Mouse (Mus musculus) B cell, adult 2 months (primary cell): Measurements from ENCODE around the gene Henmt1.

ENCODE experiments used
- DNase-seq, 2 experiments: peaks; one replicate each; pipeline ENCODE4 v3.0.0; 2022

Henmt1 gene

GRCm38 (mm10) chr3:108939573-108939972 is at the start of gene Henmt1:
Gene Henmt1 (plus strand): TSS chr3:108939873.
- DNase-seq, result no peak

- DNase-seq, result no peak
These were observed 49.8 kb upstream of the Henmt1 start, which contains the start of gene Fndc7 for GRCm38 (mm10) chr3:108889908-108890307. Gene Fndc7 (minus strand): TSS chr3:108890008.

- no peak for DNase-seq
These were observed 47.6 kb upstream of the Henmt1 start for GRCm38 (mm10) chr3:108892080-108892479.

- no peak for DNase-seq
These were observed 46.8 kb upstream of the Henmt1 start for GRCm38 (mm10) chr3:108892914-108893313.

GRCm38 (mm10) chr3:108898640-108899039 is 41.0 kb upstream of the Henmt1 start:
- no peak for DNase-seq

DNA sequence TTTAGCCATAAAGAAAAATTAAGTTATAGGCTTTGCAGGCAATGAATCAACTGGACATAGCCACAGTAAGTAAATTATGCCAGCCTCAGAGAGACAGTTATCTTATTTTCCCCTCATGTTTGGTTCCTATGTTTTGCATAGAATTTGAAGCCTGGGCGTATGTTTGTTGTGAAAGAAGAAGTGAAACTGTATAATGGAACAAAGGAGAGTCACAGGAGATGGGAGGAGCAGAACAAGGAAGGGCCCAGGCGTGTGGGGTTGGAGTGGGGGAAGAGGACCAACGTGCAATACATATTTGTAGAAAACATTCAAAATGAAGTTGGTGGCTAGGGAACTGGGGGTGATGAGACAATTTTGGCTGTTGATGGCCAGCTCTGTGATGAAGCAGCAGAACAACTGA is 39.5 kb upstream of the Henmt1 start:
- DNase-seq, result peak; percentile 74 to 79

GRCm38 (mm10) chr3:108900681-108901080 is 39.0 kb upstream of the Henmt1 start:
- no peak for DNase-seq

- DNase-seq, result peak; percentile 43 to 57
These were observed 37.6 kb upstream of the Henmt1 start for GRCm38 (mm10) chr3:108902038-108902437.

DNA sequence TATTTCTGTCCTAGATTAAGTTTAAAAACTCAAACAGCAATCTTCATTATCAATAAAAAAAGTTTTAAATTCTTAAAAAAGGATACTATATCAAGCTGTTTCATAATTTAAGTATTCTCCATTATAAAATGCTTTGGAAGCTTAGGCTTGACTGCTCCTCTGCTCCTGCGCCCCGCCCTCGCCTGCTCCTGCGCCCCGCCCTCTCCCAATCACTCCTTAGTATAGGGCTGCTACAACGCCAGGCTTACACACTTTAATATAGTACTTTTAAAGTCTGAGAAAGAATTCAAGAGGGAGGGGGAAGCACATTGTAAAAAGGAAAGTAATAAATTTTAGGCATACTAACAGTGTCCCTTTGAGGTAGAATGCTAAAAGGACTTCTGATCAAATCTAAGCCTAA is 36.7 kb upstream of the Henmt1 start:
- DNase-seq, result no peak

GRCm38 (mm10) chr3:108910303-108911080 is 29.2 kb upstream of the Henmt1 start:
- peak; percentile 40 to 50 for DNase-seq

GRCm38 (mm10) chr3:108911081-108911547 is 28.6 kb upstream of the Henmt1 start:
- peak; percentile 85 to 88 for DNase-seq

- DNase-seq, result peak; percentile 96
These were observed 27.9 kb upstream of the Henmt1 start, which contains the start of gene Prpf38b for GRCm38 (mm10) chr3:108911548-108912413. Gene Prpf38b (minus strand): TSS chr3:108911727.

- no peak for DNase-seq
These were observed 23.7 kb upstream of the Henmt1 start for GRCm38 (mm10) chr3:108915999-108916398.

DNA sequence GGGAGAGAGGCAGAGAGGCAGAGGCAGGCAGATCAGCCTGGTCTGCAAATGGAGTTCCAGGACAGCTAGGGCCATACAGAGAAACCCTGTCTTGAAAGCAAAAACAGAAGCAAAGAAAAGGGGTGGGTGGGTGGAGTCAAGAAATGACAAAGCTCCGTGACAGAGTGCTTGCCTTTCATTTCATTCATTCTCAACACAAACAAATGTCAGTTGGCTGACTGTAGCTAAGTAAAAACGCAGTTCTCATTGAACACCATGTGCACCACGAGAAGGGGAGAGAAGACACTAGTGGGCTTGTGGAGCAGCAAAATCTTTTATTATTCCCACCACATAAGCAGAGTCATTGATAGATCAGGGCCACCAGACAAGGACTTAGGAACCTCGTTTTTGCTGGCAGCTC is 22.8 kb upstream of the Henmt1 start:
- no peak for DNase-seq

DNA sequence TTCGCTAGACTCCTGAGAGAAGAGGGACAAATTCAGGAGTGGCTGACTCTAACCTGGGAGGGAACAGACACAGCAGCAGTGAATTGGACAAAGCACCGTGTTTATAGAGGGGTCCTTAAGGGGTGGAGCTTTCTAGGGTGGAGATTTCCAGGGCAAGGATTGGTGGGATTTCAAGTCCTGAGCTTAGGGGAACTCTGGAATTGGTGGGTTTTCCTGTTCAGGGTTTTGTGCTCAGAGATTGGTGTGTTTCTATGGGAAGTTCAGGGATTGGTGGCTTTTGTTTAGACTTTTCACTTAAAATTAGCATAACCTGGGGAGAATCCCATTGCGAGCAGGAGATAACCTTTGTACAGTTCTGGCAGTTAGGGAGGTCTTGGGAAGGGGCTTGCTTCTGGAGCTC is 21.7 kb upstream of the Henmt1 start:
- DNase-seq, result no peak

DNA sequence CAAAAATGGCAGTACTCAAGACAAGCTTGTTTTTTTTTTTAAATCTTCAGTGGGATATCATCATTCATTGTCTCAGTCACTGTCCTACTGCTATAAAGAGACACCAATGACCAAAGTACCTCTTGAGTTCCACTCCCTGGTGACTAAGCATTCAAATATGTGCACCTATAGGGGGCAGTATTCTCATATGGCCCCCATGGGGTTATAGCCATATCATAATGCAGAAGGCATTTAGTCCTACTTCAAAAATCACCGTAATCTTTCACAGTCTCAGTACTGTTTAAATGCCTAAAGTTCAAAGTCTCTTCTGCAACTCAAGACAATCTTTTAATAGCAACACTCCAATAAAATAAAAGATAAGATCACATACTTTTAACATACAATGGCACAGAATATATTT is 20.8 kb upstream of the Henmt1 start:
- DNase-seq, result no peak

DNA sequence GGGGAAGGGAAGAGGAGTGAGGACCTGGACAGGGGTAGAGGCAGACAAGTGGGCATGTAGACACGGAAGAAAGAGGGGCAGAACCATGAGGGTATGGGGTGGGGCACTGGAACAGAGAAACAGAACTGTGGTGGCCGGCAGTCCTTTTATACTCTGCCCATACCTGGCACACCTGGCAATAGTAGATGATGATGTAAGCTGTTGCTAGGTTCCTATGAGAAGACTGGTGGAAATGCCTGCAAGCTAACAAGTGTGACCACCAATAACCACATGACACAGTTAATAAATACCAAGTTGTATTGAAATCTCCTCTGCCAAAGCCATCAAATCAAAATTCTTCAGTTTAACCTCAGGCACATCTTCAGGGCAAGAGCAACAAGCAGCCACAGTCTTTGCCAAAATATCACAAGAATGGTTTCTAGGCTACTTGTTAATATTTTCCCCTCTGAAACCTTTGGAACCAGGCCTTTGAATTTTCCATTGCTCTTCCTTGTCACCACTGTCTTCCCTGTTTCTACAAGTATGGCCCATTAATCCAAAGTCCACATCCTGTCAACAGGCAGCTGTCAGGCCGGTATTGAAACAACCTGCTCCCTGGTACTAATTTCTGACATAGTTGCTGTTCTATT is 19.1 kb upstream of the Henmt1 start:
- DNase-seq, result no peak

DNA sequence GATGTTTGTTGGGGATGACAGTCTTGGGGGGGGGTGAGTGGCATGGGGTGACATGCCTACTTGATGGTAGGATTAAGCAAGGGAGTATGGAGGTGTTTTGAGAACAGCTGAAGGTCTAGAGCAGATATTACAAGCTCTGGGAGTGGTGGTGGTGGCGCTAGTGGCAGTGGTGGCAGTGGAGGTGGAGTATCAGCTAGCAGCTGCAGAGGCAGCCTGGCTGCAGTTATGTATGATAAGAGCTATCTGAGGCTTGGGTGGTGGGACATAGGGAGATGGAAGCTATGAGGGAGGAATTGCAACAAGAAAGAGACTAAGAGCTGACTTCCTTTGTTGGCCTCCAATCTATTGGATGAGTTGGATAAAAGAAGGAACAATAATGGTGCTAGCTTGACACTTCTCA is 17.9 kb upstream of the Henmt1 start:
- no peak for DNase-seq

GRCm38 (mm10) chr3:108925677-108926076 is 14.0 kb upstream of the Henmt1 start:
- DNase-seq, result no peak

DNA sequence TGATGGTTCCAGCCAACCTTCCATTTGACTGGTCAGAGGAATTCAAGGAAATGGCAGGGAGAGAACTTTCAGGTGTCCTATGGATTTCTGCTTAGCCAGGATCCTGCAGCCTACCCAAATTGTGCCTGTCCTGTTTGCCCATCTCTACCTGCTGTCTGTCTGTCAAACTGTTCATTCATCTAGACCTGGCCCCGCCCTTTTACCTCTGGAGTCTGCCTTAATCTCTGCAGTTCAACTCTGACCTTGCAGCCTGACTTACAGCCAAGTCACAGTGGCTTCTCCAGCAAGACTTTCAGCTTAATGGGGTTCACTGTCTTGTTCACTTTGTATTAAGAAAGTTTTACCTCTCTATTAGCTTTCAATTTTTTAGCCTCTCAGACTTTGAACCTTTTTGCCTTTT is 13.4 kb upstream of the Henmt1 start:
- DNase-seq, result no peak

- no peak for DNase-seq
These were observed 6.1 kb upstream of the Henmt1 start for GRCm38 (mm10) chr3:108933557-108933956.

GRCm38 (mm10) chr3:108938691-108939090 is 982 bp upstream of the Henmt1 start:
- DNase-seq, result no peak

DNA sequence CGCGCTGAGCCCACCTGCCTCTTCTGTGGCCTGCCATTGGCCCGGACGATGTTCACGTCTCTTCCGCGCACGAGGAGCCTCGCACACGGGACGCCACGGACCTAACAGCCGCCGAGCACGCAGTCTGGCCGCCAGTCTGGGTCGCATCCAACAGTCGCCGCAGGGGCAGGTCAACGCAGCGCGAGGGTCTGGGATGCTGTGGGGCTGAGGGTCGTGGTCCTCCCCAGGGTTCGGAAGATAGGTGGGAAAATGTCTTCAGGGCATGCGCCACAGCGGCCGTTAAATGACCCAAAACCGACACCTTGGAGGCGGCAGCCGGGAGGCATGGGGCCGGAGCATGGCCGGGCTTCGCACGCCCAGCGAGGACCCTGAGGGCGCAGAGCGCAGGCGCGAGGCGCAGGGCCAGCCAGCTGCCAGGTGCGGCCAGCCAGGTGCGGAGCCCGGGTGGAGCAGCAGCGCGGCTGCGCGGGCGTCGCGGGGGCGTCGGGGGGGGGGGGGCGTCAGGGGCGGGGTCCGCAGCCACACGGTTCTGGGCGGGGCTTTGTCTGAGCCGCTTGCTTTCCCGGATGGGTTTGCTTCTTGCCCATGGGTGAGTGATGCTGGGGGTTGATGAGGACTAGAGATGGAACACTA is 444 bp downstream of the Henmt1 start, which contains the start of gene Gm9857:
TSS of gene Gm9857 (minus strand) at position 445 of the 633 bp plus-strand sequence.
- DNase-seq, result no peak
